Mouse (Mus musculus) left cerebral cortex, adult 2 months (tissue): ENCODE data around the gene Atxn10. TPM values are rescaled to one million over a fixed set of nuclear protein-coding genes. Genes with fewer than 3 reads are reported as not detected.

Experiments
- DNase-seq, 2 experiments: peaks; one replicate each; pipeline ENCODE4 v3.0.0; 2021 to 2022; ENCODE audit warnings: low spot score in 2 of 2, mixed read lengths in 1 of 2; ENCODE audit errors: extremely low spot score in 1 of 2
- H3K27ac ChIP-seq: fragments of 200-600 bp; 2 replicates; pipeline ENCODE4 v1.8.1; 2022
- H3K4me3 ChIP-seq: fragments of 200-600 bp; 2 replicates; pipeline ENCODE4 v1.8.1; 2022
- CTCF ChIP-seq: fragments of 200-600 bp; IDR thresholded peaks from 2 replicates; pipeline ENCODE4 v1.8.1; 2022; ENCODE audit warnings: antibody characterized with exemption, mild to moderate bottlenecking, moderate library complexity
- intact Hi-C: fragments of 180-260 bp; cut with DNase I; formaldehyde crosslinking; loops from one replicate; pipeline ENCODE4 v1.15.1; 2025
- total RNA-seq, 2 experiments: library from RNA; stranded (reverse); gene quantifications; 2 replicates each; pipeline ENCODE4 v1.2.3; 2021

Atxn10 gene
- total RNA-seq, 2 experiments from 2014 or later: 238 to 262 TPM

GRCm38 (mm10) chr15:85336301-85336991 lies 401 bp downstream of the Atxn10 start:
- peak; percentile 72 to 74 for DNase-seq
- Histone ChIP-seq H3K27ac (peak overlapping the region; percentile 98), H3K4me3 (peak overlapping the region; percentile 94)
- TF ChIP-seq CTCF: no peak
- intact Hi-C loops: no loop called here

GRCm38 (mm10) chr15:85337219-85337618 lies 1.2 kb downstream of the Atxn10 start:
- peak overlapping the region; percentile 94 for H3K4me3 ChIP-seq
- intact Hi-C loops: no loop called here
- TF ChIP-seq CTCF: no peak
- DNase-seq: no peak
- peak overlapping the region; percentile 98 for H3K27ac ChIP-seq

GRCm38 (mm10) chr15:85337979-85338378 lies 1.9 kb downstream of the Atxn10 start:
- intact Hi-C loops: no loop called here
- H3K4me3 ChIP-seq: no peak overlapping the region; the same call in 1 of the 2 replicates

GRCm38 (mm10) chr15:85342246-85342645 lies 6.2 kb downstream of the Atxn10 start:
- no peak for DNase-seq
- intact Hi-C loops: no loop called here
- TF ChIP-seq CTCF: no peak
- Histone ChIP-seq H3K4me3 (no peak overlapping the region), H3K27ac (no peak overlapping the region)

More at GRCm38 (mm10) chr15:85337979-85338378, 1.9 kb downstream of the Atxn10 start:
- no peak overlapping the region for H3K27ac ChIP-seq
- DNase-seq: no peak
- TF ChIP-seq CTCF: no peak

GRCm38 (mm10) chr15:85344673-85345072 lies 8.6 kb downstream of the Atxn10 start:
- TF ChIP-seq CTCF: no peak
- H3K4me3 ChIP-seq: no peak overlapping the region
- intact Hi-C loops: no loop called here
- no peak overlapping the region for H3K27ac ChIP-seq
- DNase-seq: no peak

- peak in 1 of 2 experiments; percentile 19 for DNase-seq
Measured at GRCm38 (mm10) chr15:85347058-85347700, 11.1 kb downstream of the Atxn10 start.

GRCm38 (mm10) chr15:85350144-85350543 lies 14.1 kb downstream of the Atxn10 start:
- no peak for TF ChIP-seq CTCF
- DNase-seq: no peak
- intact Hi-C loops: no loop called here
- Histone ChIP-seq H3K4me3 (no peak overlapping the region), H3K27ac (no peak overlapping the region)

More at GRCm38 (mm10) chr15:85347058-85347700, 11.1 kb downstream of the Atxn10 start:
- Histone ChIP-seq H3K27ac (peak overlapping the region; percentile 40; the same call in 1 of the 2 replicates), H3K4me3 (no peak overlapping the region)
- no peak for TF ChIP-seq CTCF
- intact Hi-C loops: no loop called here

GRCm38 (mm10) chr15:85354060-85354459 lies 18.0 kb downstream of the Atxn10 start:
- DNase-seq: no peak
- intact Hi-C loops: no loop called here
- no peak for TF ChIP-seq CTCF
- no peak overlapping the region for H3K27ac ChIP-seq
- H3K4me3 ChIP-seq: no peak overlapping the region

GRCm38 (mm10) chr15:85356112-85356511 lies 20.1 kb downstream of the Atxn10 start:
- intact Hi-C loops: no loop called here
- DNase-seq: no peak
- H3K4me3 ChIP-seq: no peak overlapping the region
- no peak for TF ChIP-seq CTCF
- H3K27ac ChIP-seq: no peak overlapping the region

GRCm38 (mm10) chr15:85357465-85358225 lies 21.6 kb downstream of the Atxn10 start:
- intact Hi-C loops: no loop called here
- Histone ChIP-seq H3K4me3 (no peak overlapping the region), H3K27ac (no peak overlapping the region)
- no peak for DNase-seq
- TF ChIP-seq CTCF: no peak

GRCm38 (mm10) chr15:85359483-85359882 lies 23.4 kb downstream of the Atxn10 start:
- intact Hi-C loops: no loop called here

GRCm38 (mm10) chr15:85359901-85360300 lies 23.9 kb downstream of the Atxn10 start:
- DNase-seq: no peak
- intact Hi-C loops: no loop called here
- no peak for TF ChIP-seq CTCF
- Histone ChIP-seq H3K4me3 (no peak overlapping the region), H3K27ac (no peak overlapping the region)

More at GRCm38 (mm10) chr15:85359483-85359882, 23.4 kb downstream of the Atxn10 start:
- Histone ChIP-seq H3K4me3 (no peak overlapping the region), H3K27ac (no peak overlapping the region)
- TF ChIP-seq CTCF: no peak
- no peak for DNase-seq
